Mouse (Mus musculus) frontal cortex, postnatal 14 days (tissue): ENCODE measurements around the gene Hdhd5.
A peak's percentile ranks its signal among the peaks of the same experiment; 100 is the strongest.

Experiments used
- DNase-seq, 2 experiments: peaks; one replicate each; pipeline ENCODE4 v3.0.0; 2022; ENCODE audit warnings: low spot score in 2 of 2

Hdhd5 gene

GRCm38 (mm10) chr6:120531020-120531965, at the start of gene Hdhd5:
Hdhd5 (minus strand) TSS chr6:120531319.
- DNase-seq, result peak; percentile 86 to 90

- no peak for DNase-seq
These were observed 49.5 kb upstream of the Hdhd5 start for GRCm38 (mm10) chr6:120580713-120581015.

- DNase-seq, result peak; percentile 41 to 43
These were observed 49.0 kb upstream of the Hdhd5 start for GRCm38 (mm10) chr6:120579831-120580712.

- no peak for DNase-seq
These were observed 48.2 kb upstream of the Hdhd5 start for GRCm38 (mm10) chr6:120579110-120579830.

GRCm38 (mm10) chr6:120578471-120578870, 47.4 kb upstream of the Hdhd5 start:
- DNase-seq, result no peak

GRCm38 (mm10) chr6:120572372-120572771, 41.3 kb upstream of the Hdhd5 start:
- no peak for DNase-seq

- no peak for DNase-seq
These were observed 37.1 kb upstream of the Hdhd5 start for GRCm38 (mm10) chr6:120568257-120568656.

- peak in 1 of 2 experiments; percentile 19 for DNase-seq
These were observed 36.1 kb upstream of the Hdhd5 start for GRCm38 (mm10) chr6:120566911-120567909.

GRCm38 (mm10) chr6:120556641-120557040, 25.5 kb upstream of the Hdhd5 start:
- DNase-seq, result no peak

GRCm38 (mm10) chr6:120555983-120556567, 25.0 kb upstream of the Hdhd5 start:
- DNase-seq, result no peak

GRCm38 (mm10) chr6:120555152-120555551, 24.0 kb upstream of the Hdhd5 start:
- no peak for DNase-seq

GRCm38 (mm10) chr6:120550173-120550572, 19.1 kb upstream of the Hdhd5 start:
- DNase-seq, result no peak

GRCm38 (mm10) chr6:120548581-120548980, 17.5 kb upstream of the Hdhd5 start:
- no peak for DNase-seq

- no peak for DNase-seq
These were observed 15.9 kb upstream of the Hdhd5 start for GRCm38 (mm10) chr6:120546973-120547372.

GRCm38 (mm10) chr6:120546292-120546691, 15.2 kb upstream of the Hdhd5 start:
- no peak for DNase-seq

GRCm38 (mm10) chr6:120542061-120542460, 10.9 kb upstream of the Hdhd5 start:
- no peak for DNase-seq

GRCm38 (mm10) chr6:120541386-120541785, 10.3 kb upstream of the Hdhd5 start:
- no peak for DNase-seq

- DNase-seq, result no peak
These were observed 8.7 kb upstream of the Hdhd5 start for GRCm38 (mm10) chr6:120539781-120540231.

- peak; percentile 38 to 56 for DNase-seq
These were observed 8.1 kb upstream of the Hdhd5 start for GRCm38 (mm10) chr6:120539132-120539759.

GRCm38 (mm10) chr6:120536337-120536736, 5.2 kb upstream of the Hdhd5 start:
- no peak for DNase-seq
